Mouse (Mus musculus) CH12.LX (cell line): ENCODE data around the gene Stx11.

Experiments
- CHD1 ChIP-seq: IDR thresholded peaks from 2 replicates; pipeline ENCODE4 v1.6.1; 2012; ENCODE audit warnings: low read depth, low read length, improper control_type of control experiment, inconsistent platforms
- CTCF ChIP-seq, 2 experiments: IDR thresholded peaks in 1 of 2; conservative IDR thresholded peaks in 1 of 2; 2 replicates each; pipeline ENCODE4 v1.5.1; 2011 to 2012; ENCODE audit warnings: low read depth in 2 of 2, low read length in 2 of 2, improper control_type of control experiment in 1 of 2, inconsistent platforms in 1 of 2, mild to moderate bottlenecking in 1 of 2, moderate library complexity in 1 of 2
- EP300 ChIP-seq: IDR thresholded peaks from 2 replicates; pipeline ENCODE4 v1.6.1; 2011; ENCODE audit warnings: low read length, improper control_type of control experiment
- ETS1 ChIP-seq: conservative IDR thresholded peaks from 2 replicates; pipeline ENCODE4 v1.6.1; 2012; ENCODE audit warnings: low read depth, mild to moderate bottlenecking, inconsistent platforms, low read length, improper control_type of control experiment, moderate library complexity
- IRF4 ChIP-seq: IDR thresholded peaks from 2 replicates; pipeline ENCODE4 v1.6.1; 2014; ENCODE audit warnings: low read depth, mild to moderate bottlenecking, inconsistent platforms, low read length, improper control_type of control experiment
- JUN ChIP-seq: IDR thresholded peaks from 2 replicates; pipeline ENCODE4 v1.6.1; 2011; ENCODE audit warnings: low read depth, mild to moderate bottlenecking, low read length, improper control_type of control experiment, moderate library complexity; ENCODE audit not compliant: insufficient read depth
- MAFK ChIP-seq: IDR thresholded peaks from 2 replicates; pipeline ENCODE4 v1.6.1; 2011; ENCODE audit warnings: low read length, improper control_type of control experiment; ENCODE audit not compliant: insufficient replicate concordance
- MAX ChIP-seq: IDR thresholded peaks from 2 replicates; pipeline ENCODE4 v1.6.1; 2011; ENCODE audit warnings: low read length, improper control_type of control experiment
- MEF2A ChIP-seq: IDR thresholded peaks from 2 replicates; pipeline ENCODE4 v1.6.1; 2014; ENCODE audit warnings: low read depth, mild to moderate bottlenecking, inconsistent platforms, low read length, improper control_type of control experiment, borderline replicate concordance
- NRF1 ChIP-seq: IDR thresholded peaks from 2 replicates; pipeline ENCODE4 v1.6.1; 2014; ENCODE audit warnings: low read depth, mild to moderate bottlenecking, inconsistent platforms, low read length, improper control_type of control experiment, moderate library complexity
- POLR2A ChIP-seq: IDR thresholded peaks from 2 replicates; pipeline ENCODE4 v1.6.1; 2011; ENCODE audit warnings: low read depth, mild to moderate bottlenecking, improper control_type of control experiment, low read length
- SMC3 ChIP-seq: IDR thresholded peaks from 2 replicates; pipeline ENCODE4 v1.6.1; 2011; ENCODE audit warnings: low read depth, low read length, improper control_type of control experiment
- TCF12 ChIP-seq: IDR thresholded peaks from 2 replicates; pipeline ENCODE4 v1.6.1; 2014; ENCODE audit warnings: low read depth, mild to moderate bottlenecking, inconsistent platforms, low read length, improper control_type of control experiment
- ZMIZ1 ChIP-seq: IDR thresholded peaks from 2 replicates; pipeline ENCODE4 v1.6.1; 2012; ENCODE audit warnings: low read depth, mild to moderate bottlenecking, inconsistent platforms, low read length, improper control_type of control experiment

DNA sequence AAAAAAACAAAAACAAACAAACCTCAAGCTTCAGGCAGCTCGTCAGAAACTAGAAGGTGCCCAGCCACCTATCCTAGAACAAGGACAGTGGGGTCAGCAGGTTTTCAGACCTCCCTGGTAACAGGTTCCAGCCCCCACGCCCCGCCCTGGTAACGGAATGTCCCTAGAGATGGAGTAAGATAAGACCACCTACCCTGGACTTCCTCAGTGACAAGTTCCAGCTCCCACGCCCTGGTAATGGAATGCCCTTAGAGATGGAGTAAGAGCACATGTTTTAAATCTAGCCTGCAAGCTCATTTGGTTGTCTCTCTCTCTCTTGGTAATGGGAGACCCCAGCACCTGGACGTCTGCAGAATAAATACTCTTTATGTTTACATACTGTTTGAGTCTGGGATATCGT, 48.3 kb downstream of the Stx11 start:
- TF ChIP-seq CTCF (conservative IDR thresholded peaks at IDR 0.05 in 1 of 2, IDR thresholded peaks at IDR 0.05 in 1 of 2; ENCODE audit: low read depth in 2 of 2, low read length in 2 of 2): no peak
- no peak for TF ChIP-seq CHD1
- TF ChIP-seq EP300: no peak
- no peak for TF ChIP-seq IRF4
- TF ChIP-seq POLR2A: no peak
- TF ChIP-seq MAFK: no peak
- no peak for TF ChIP-seq MAX
- TF ChIP-seq ZMIZ1: no peak
- no peak for TF ChIP-seq ETS1
- no peak for TF ChIP-seq MEF2A
- TF ChIP-seq JUN: no peak
- no peak for TF ChIP-seq TCF12
- no peak for TF ChIP-seq SMC3
- no peak for TF ChIP-seq NRF1
